Mouse (Mus musculus) C2C12 (cell line): Measurements from ENCODE around the gene Snap91.

ENCODE experiments used
- CTCF ChIP-seq: IDR thresholded peaks from one replicate; pipeline ENCODE4 v1.5.1; 2011; ENCODE audit not compliant: control insufficient read depth, insufficient read depth, insufficient read length
- MAX ChIP-seq: IDR thresholded peaks from one replicate; pipeline ENCODE4 v1.6.1; 2011; ENCODE audit warnings: mild to moderate bottlenecking, control low read depth
- USF1 ChIP-seq: IDR thresholded peaks from one replicate; pipeline ENCODE4 v1.6.1; 2011; ENCODE audit warnings: low read depth, mild to moderate bottlenecking, control low read depth, moderate library complexity

- no peak for TF ChIP-seq CTCF
- no peak for TF ChIP-seq USF1
- no peak for TF ChIP-seq MAX
These were observed 81.4 kb downstream of the Snap91 start for GRCm38 (mm10) chr9:86799099-86799498.
